Mouse (Mus musculus) layer of hippocampus, adult 9-10 months (tissue): ENCODE results near the gene Sox5.

ENCODE experiments used
- DNase-seq: peaks from one replicate; pipeline ENCODE4 v3.0.0; 2022; ENCODE audit warnings: low spot score

Gene Sox5

GRCm38 (mm10) chr6:144103612-144104011, 678.2 kb downstream of the Sox5 start:
- no peak for DNase-seq

- DNase-seq: no peak
Measured at GRCm38 (mm10) chr6:144100852-144101251, 680.9 kb downstream of the Sox5 start.

GRCm38 (mm10) chr6:144098119-144098518, 683.7 kb downstream of the Sox5 start:
- peak; percentile 24 for DNase-seq

DNA sequence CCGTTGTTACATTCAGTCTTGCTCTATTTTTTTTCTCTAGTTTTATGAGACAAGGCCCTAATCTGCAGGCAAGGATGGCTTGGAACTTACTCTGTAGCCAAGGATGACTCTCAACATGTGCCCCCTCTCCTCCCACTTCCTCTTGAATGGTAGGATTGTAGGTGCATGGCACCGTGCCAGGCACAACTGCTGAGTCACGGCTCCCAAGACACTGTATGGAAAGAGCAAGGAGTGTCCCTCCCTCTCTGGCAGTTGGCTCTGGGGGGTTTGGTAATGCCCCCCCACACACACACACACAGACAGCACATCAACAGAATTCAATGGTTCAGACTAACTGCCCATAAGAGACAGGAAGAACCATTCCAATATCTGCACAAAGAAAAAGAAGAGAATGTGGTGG, 693.5 kb downstream of the Sox5 start:
- no peak for DNase-seq

GRCm38 (mm10) chr6:144086096-144086810, 695.5 kb downstream of the Sox5 start:
- no peak for DNase-seq

GRCm38 (mm10) chr6:144082297-144082696, 699.5 kb downstream of the Sox5 start:
- no peak for DNase-seq

DNA sequence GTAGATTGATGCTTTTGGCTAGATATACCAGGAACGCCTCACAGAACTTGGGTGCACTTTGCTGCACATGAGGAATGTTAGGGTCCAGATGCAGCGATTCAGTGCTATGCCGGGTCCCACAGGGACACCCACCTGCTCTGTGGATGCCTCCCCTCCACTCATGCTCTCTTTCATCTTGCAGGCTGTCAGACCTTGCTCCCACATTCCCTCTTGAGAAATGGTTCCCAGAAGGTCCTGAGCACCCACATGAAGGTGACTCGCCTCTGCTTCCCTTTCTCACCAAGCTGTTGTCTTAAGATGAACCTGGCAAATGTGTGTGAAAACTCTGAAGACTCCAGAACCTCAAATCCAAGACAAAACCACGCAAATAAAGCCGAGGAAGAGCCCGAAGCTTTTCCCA, 704.0 kb downstream of the Sox5 start:
- no peak for DNase-seq

GRCm38 (mm10) chr6:144076376-144076775, 705.4 kb downstream of the Sox5 start:
- no peak for DNase-seq

- no peak for DNase-seq
Measured at GRCm38 (mm10) chr6:144075327-144075941, 706.3 kb downstream of the Sox5 start.

DNA sequence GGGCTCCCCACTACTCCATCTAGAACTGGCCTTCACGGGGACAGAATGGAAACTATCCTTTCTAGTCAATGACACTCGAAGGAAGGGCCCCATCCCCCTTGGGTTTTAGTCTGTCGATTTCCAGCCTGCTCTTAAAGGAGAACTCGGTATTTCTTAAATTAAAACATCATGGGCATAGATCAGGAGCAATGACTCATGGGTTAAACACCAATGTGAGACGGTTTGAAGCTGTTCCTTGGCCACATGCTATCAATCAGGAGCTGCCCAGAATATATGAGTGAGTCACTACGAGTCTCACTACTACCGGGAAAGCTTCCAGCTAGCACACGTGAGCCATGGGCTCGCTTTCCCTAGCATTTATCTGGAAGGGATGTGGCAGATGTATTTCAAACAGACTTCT, 707.0 kb downstream of the Sox5 start:
- DNase-seq: peak; percentile 24

GRCm38 (mm10) chr6:144070461-144070860, 711.3 kb downstream of the Sox5 start:
- no peak for DNase-seq

GRCm38 (mm10) chr6:144067491-144067890, 714.3 kb downstream of the Sox5 start:
- DNase-seq: no peak

DNA sequence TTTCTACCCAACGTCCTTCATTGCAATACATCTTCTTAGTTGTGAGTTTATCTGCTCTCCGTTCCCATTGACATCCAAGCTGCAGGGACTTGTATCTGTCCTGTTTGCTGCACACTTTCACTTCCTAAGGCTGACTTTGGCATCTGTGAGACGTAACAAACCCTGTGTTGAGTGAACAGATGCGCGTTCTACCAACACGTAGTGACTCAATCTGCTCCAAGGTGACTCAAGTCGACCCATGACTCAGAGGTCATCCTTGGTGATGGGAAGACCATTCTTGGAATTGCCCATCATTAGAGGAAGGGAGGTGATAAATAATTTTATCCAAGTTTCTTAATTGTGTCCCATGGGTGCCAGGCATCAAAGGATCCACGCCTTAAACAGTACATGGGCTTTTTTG, 719.3 kb downstream of the Sox5 start:
- no peak for DNase-seq

DNA sequence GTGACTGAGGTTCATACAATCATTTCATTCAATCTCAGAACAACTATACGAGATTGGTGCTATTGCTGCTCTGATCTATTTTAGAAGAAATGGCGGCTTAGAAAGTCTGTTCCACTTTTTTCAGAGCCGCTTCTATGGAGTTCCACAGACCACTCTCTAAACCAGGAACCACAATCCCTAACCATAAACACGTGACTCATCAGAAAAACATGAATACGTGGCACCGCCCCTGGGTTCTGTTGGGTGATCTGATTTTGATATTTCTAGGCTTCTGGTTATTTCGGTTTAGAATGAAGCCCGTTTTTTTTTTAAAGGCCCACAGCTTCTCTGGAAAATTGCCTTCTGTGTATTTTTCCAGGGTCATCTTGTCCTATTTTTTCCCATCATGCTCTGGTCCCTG, 720.0 kb downstream of the Sox5 start:
- no peak for DNase-seq

- DNase-seq: no peak
Measured at GRCm38 (mm10) chr6:144057098-144057632, 724.6 kb downstream of the Sox5 start.

DNA sequence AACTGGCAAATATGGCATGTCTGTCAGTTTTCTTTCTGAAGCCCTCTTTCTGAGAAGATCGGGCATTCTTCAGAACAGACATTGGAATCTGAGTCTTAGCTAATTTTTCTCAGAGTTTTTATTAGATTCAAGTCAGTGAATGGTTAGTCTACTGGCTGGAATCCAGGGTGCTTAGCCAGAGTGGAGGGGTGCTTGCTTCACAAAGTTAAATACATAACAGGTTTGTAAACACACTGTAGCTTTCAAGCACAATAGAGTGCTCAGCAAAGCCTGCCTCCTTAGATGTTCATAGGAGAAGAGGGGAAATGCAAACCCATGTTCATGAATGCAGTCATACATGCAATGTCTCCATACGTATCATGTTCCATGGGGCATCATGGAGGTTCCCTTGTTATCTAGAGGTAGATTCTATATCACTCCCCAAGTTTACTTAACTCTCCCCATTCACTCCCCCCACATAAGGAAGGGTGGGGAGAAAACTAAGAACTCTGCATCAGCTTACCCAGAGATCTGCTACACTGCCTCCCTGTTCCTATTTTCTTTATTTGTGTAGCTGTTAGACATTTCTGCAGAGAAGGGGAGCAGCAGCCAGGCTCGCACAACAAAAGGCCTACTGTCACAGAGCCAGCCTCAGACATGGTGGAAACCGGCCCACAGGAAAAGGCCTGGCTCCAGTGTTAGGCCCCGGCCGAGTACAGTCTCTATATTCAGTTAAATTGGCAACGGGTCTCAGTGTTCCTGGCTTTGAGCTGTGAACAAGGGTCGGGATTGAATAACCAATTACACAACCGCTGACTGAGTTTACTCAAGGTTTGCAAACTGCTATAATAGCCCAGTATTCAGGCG, 725.3 kb downstream of the Sox5 start:
- DNase-seq: peak; percentile 59

DNA sequence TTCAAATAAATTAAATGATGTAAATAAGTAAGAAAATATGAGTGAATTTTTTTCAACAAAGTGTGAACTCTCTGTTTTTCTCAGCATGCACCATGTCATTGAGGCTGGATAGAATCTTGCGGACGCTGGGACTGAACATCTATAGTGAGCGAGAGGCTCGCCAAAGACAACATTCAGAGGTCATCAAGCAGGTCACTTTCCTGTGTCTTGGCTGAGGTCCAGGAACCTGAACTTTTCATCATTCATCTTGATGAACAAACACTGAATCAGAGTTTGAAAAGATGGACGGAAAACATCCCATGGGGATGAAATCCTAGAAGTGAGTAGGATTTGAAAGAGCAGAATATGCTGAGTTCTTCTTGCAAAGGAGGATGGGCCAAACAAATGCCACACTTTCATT, 729.3 kb downstream of the Sox5 start:
- no peak for DNase-seq

GRCm38 (mm10) chr6:144051316-144051715, 730.5 kb downstream of the Sox5 start:
- DNase-seq: no peak

DNA sequence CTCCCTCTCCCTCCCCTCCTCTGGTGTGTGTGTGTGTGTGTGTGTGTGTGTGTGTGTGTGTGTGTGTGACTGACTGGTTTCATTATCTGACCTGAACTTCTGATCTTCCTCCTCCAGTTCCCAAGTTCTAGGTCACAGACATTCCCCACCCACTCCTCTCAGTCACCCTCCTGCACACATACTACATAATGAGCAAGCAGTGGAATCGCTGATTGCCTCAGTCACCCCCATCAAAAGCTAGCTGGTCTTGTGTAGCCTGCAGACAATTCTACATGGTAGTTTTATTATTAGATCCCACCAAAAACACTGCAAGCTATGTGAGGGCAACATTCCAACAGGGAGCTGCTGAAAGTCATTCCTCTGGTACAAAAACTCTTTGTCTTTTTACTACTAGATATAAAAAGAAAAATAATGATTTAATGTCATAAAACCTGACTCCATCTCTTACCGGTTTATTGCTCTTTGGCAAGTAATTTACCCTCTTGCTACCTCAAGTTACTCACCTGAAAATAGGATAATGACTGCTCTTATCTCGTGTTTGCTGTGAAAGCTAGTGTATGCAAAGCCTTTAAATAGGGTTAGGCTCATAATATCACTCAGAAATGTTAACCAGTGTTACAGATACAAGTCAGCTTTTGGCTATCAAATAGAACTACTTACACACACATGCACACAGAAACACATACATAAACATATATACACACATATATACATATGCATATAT, 733.4 kb downstream of the Sox5 start:
- DNase-seq: no peak

GRCm38 (mm10) chr6:144045503-144045902, 736.3 kb downstream of the Sox5 start:
- DNase-seq: no peak

DNA sequence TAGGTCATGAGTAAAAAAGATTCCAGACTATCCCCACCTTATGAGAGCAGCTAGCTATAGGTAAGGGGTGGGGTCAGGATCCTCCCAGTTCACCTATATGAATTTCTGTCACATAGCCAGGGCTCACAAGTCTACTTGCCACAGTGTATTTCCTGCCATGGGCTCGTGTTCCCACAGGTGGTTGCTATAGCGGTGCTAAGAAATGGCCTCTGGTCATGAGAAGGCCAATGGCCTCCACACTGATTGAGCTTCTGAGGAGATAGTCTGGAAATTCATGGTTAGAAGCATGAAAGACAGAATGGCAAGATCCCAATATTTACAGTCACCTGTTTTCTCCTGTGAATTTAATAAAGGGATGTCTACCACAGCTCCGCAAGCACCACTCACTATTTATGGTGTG, 737.4 kb downstream of the Sox5 start:
- DNase-seq: no peak

DNA sequence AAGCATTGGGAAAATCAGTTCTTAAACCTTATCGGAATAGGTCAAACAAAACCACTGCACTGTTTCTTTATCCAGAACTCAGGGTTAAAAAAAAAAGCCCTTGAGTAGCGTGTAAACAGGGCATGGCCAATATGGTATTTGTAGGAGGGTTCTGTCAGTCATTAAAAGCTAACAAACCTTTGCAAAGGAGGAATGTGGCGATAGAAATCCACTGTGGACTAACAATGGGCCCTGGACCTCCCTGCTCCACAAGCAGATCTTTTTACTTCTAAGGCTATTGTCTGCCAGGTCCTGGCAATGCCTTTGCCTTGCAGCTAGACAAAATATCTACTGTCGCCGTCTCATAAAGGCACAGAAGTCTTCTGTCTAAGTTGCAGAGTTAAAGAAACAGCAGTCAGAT, 738.8 kb downstream of the Sox5 start:
- no peak for DNase-seq
